Mouse (Mus musculus): Measurements from ENCODE around the gene Tcf3.

DNA sequence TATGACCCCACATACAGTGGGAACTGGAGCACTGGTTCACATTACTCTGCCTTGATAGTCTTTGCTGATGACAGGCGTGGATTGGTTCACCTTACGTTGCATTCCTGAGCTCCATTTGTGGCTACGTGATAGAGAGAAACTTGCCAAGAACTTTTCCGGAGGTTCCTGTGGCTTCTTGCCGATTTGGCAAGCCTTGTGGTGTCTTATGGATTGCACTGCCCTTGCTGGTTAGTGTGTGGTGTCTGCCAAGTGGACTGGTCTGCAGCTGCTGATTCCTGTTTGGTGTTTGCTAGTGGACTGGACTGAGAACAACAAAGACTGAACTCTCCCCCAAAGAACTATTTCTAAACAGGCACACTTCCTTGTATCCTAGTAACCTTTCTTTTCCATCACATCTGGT lies 21.3 kb upstream of the Tcf3 start:
- TF ChIP-seq ZNF384 (IDR thresholded peaks at IDR 0.05; ENCODE audit: low read depth, low read length) (no peak), HCFC1 (IDR thresholded peaks at IDR 0.05; ENCODE audit: borderline replicate concordance, insufficient read depth, low read length) (no peak), ZC3H11A (IDR thresholded peaks at IDR 0.05; ENCODE audit: borderline replicate concordance, low read depth, low read length) (no peak), MAFK (IDR thresholded peaks at IDR 0.05; ENCODE audit: insufficient read depth, low read depth, low read length) (no peak), CHD2 (IDR thresholded peaks at IDR 0.05; ENCODE audit: low read depth, low read length) (no peak)
